Mouse (Mus musculus): ENCODE data around the gene Atxn7l1. TPM values are rescaled to one million over a fixed set of nuclear protein-coding genes. Genes with fewer than 3 reads are reported as not detected.
A peak's percentile ranks its signal among the peaks of the same experiment; 100 is the strongest.

The Atxn7l1 gene
- polyA plus RNA-seq, 1 experiment from 2014 or later, result 18.6 TPM

DNA sequence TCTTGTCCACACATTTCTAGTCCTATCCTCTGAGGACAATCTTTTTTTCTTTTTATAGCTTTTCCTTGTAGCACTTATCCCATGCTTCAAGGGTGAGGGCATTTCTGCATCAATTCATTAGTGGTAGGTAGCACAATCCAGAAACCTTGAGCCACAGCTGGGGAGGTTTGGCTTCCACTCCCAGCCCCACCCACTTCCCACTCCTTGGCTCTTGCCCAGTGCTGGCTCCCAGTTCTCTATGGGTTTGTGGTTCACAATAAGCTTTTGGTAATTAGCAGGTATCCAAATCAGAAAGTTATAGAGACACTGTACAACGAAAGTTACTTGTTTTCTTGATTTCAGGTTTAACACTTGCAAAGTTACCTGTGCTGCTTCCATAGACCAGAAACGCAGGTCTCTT lies 38.8 kb downstream of the Atxn7l1 start:
- WGBS, result 87% methylated on average over 2 of the region's 2 CpGs
- Histone ChIP-seq H3K27ac (no peak overlapping the region), H3K9me3 (no peaks in the 10 kb centered on the region), H3K27me3 (no peaks in the 10 kb centered on the region), H3K4me3 (replicated peaks) (no peak overlapping the region), H3K9ac (replicated peaks) (no peak overlapping the region), H3K4me2 (replicated peaks) (no peak overlapping the region), H3K4me1 (replicated peaks) (peaks cover 20% of the 10 kb centered on the region), H3K36me3 (no peaks in the 10 kb centered on the region)
- ATAC-seq, result no peak

DNA sequence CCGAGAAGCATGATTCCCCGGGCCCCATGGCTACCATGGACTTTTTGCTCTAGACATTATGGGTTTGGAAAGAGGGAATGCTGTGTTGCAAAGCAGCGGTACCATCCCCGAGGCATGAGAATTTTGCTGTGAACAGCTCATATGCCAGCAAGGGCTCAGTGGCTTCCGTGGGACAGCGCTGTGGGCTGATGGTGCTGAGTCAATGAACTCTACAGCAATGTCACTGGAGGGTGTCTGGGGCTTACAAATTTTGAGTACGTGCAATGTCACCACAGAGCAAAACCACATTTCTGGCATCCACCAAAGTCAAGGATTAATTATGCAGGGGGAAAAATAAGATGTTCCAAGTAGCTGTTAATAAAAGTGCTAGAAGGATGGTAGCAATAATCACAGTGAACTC lies 42.6 kb downstream of the Atxn7l1 start:
- Histone ChIP-seq H3K27ac (no peak overlapping the region), H3K36me3 (no peaks in the 10 kb centered on the region), H3K9me3 (no peaks in the 10 kb centered on the region), H3K4me3 (replicated peaks) (no peak overlapping the region), H3K9ac (replicated peaks) (no peak overlapping the region), H3K27me3 (no peaks in the 10 kb centered on the region), H3K4me1 (replicated peaks) (peaks cover 18% of the 10 kb centered on the region), H3K4me2 (replicated peaks) (no peak overlapping the region)
- ATAC-seq, result no peak
- 93% methylated on average over 7 of the region's 7 CpGs for WGBS

DNA sequence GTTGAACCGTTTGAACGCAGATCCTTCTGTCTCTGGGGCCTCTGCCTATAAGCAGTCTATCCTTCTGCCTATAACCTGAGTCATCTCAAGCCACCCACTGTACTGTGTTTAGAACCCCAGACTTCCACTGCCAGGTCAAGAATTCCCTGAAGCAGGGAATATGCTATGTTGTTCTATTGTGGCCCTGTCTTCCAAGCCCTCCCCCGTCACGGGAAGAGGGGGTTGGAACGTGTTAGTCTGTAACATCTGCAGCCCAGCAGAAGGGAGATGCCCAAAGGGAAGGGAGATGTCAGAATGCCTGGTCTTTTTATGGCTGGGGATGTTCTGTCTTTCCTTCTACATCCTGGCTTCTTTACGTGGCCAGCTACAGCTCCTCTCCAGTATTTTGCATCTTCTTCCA lies 43.1 kb downstream of the Atxn7l1 start:
- no peak for ATAC-seq
- no peak overlapping the region for H3K4me2 ChIP-seq (replicated peaks)
- H3K9me3 ChIP-seq, result no peaks in the 10 kb centered on the region
- H3K27ac ChIP-seq, result no peak overlapping the region
- H3K36me3 ChIP-seq, result no peaks in the 10 kb centered on the region
- H3K4me3 ChIP-seq (replicated peaks), result no peak overlapping the region
- peaks cover 22% of the 10 kb centered on the region for H3K4me1 ChIP-seq (replicated peaks)
- H3K27me3 ChIP-seq, result no peaks in the 10 kb centered on the region
- H3K9ac ChIP-seq (replicated peaks), result no peak overlapping the region
- 85% methylated on average over 6 of the region's 6 CpGs for WGBS

DNA sequence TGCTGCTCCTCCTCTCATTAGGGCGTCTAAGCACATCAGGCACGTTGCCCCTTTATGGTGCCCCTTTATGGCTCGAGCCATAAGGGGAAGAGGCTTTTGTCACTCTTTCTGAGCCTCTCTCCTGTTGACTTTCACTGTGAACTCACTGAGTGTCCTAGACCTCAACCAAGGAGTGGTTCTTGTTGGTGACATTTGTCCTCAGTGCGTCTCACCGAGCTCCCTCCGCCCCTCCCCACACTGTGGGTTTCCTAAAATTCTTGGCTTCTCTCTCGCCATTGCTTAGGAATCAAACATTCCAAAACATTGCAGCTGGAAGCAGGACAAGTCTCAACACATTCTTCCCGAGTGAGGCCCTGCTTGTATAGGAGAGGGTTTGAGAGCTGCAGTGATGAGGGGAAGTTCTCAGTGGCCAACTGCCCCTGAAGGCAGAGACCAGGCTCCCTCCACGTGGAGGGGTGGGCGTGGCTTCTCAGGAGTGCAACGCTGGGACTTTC lies 46.0 kb downstream of the Atxn7l1 start:
- 0 out of 2 replicates have a peak, but pooled peaks have one; percentile 28 for ATAC-seq
- Histone ChIP-seq H3K27ac (no peak overlapping the region), H3K4me2 (replicated peaks) (no peak overlapping the region), H3K27me3 (no peaks in the 10 kb centered on the region), H3K36me3 (no peaks in the 10 kb centered on the region), H3K4me3 (replicated peaks) (no peak overlapping the region), H3K9ac (replicated peaks) (no peak overlapping the region), H3K4me1 (replicated peaks) (peaks cover 29% of the 10 kb centered on the region), H3K9me3 (peaks cover 4% of the 10 kb centered on the region; the same call in 1 of the 2 replicates)
- WGBS, result 55% methylated on average over 11 of the region's 11 CpGs

DNA sequence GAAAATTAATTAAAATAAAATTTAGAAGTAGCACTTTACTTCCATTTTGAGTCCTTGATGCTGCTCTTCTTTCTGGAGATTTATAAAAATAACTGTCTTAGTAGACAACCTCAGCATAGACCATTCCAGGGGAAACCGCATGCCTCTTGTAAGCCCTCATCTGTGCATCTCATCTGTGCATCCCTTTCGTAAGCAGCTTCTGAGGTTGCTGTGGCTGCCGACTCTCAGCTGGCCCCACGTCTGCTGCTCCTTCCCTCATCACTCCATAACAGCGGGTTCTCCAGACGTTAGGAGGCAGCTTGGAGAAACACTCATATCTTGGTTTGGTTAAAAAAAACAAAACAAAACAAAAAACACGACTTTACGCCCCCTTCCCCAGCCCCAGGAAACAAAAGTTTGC lies 47.7 kb downstream of the Atxn7l1 start:
- no peak overlapping the region for H3K4me3 ChIP-seq (replicated peaks)
- 23% methylated on average over 8 of the region's 8 CpGs for WGBS
- no peak overlapping the region for H3K4me2 ChIP-seq (replicated peaks)
- peaks cover 29% of the 10 kb centered on the region for H3K4me1 ChIP-seq (replicated peaks)
- H3K9ac ChIP-seq (replicated peaks), result no peak overlapping the region
- no peaks in the 10 kb centered on the region for H3K36me3 ChIP-seq
- H3K9me3 ChIP-seq, result peaks cover 4% of the 10 kb centered on the region; the same call in 1 of the 2 replicates
- no peak overlapping the region for H3K27ac ChIP-seq
- no peak for ATAC-seq
- no peaks in the 10 kb centered on the region for H3K27me3 ChIP-seq

DNA sequence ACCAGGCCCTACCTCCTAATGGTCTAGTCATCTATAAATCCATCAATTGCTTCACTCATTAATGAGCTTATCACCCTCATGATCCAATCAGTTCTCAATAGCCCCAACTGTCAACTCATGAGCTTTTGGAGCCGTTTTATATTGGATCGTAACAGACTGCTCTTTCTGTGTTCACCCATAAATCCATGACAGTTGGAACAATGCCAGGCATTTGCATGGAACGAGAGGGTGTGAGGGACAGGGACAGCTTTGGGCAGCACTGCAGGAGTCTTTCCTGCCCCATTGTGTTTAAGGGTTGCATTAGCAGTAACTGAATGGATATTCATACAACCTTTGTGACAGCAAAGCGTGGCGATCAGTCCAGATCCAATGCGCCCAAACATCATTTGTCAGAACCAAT lies 49.8 kb downstream of the Atxn7l1 start:
- Histone ChIP-seq H3K36me3 (no peaks in the 10 kb centered on the region), H3K9ac (replicated peaks) (no peak overlapping the region), H3K4me1 (replicated peaks) (peaks cover 35% of the 10 kb centered on the region), H3K9me3 (peaks cover 4% of the 10 kb centered on the region; the same call in 1 of the 2 replicates), H3K4me2 (replicated peaks) (no peak overlapping the region), H3K27me3 (no peaks in the 10 kb centered on the region), H3K4me3 (replicated peaks) (no peak overlapping the region), H3K27ac (no peak overlapping the region)
- WGBS, result 31% methylated on average over 6 of the region's 6 CpGs
- no peak for ATAC-seq

DNA sequence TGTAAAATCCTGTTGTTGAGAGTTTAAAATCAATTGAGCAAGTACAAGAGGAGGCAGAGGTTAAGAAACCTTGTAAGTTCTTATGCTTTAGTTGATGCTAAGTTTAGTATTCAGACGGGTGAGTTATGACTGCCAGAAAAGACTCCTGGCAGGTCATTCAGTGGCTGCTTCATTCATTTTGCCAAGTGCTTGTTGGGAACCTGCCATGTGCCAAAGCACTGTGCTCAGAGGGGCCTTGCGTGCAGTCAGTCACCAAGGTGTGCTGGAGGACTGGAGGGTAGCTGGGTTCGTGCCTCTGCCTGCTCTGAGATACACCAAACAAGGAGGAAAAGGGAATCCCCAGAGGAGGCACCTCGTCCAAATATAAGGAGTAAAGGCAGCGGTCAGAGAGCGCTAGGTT lies 50.3 kb downstream of the Atxn7l1 start:
- Histone ChIP-seq H3K27ac (no peak overlapping the region), H3K9ac (replicated peaks) (no peak overlapping the region), H3K36me3 (no peaks in the 10 kb centered on the region), H3K4me3 (replicated peaks) (no peak overlapping the region), H3K27me3 (no peaks in the 10 kb centered on the region), H3K4me2 (replicated peaks) (no peak overlapping the region), H3K9me3 (peaks cover 4% of the 10 kb centered on the region; the same call in 1 of the 2 replicates), H3K4me1 (replicated peaks) (peaks cover 40% of the 10 kb centered on the region)
- 76% methylated on average over 6 of the region's 6 CpGs for WGBS
- ATAC-seq, result no peak

DNA sequence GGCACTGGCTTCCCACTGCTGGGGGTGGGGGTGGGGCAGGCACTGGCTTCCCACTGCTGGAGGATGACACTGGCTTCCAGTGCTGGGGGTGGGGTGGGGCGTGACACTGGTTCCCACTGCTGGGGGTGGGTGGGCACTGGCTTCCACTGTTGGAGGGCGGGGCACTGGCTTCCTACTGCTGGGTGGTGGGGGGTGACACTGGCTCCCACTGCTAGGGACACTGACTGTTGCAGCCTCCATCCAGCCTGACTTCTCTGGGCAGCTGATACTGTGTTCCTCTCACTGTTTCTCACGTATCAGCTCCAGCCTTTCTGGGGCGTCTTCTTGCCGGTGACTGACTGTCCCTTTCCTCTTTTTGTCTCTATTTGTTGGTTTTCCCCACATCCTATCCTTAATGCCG lies 53.6 kb downstream of the Atxn7l1 start:
- ATAC-seq, result no peak
- H3K36me3 ChIP-seq, result no peaks in the 10 kb centered on the region
- no peaks in the 10 kb centered on the region for H3K27me3 ChIP-seq

DNA sequence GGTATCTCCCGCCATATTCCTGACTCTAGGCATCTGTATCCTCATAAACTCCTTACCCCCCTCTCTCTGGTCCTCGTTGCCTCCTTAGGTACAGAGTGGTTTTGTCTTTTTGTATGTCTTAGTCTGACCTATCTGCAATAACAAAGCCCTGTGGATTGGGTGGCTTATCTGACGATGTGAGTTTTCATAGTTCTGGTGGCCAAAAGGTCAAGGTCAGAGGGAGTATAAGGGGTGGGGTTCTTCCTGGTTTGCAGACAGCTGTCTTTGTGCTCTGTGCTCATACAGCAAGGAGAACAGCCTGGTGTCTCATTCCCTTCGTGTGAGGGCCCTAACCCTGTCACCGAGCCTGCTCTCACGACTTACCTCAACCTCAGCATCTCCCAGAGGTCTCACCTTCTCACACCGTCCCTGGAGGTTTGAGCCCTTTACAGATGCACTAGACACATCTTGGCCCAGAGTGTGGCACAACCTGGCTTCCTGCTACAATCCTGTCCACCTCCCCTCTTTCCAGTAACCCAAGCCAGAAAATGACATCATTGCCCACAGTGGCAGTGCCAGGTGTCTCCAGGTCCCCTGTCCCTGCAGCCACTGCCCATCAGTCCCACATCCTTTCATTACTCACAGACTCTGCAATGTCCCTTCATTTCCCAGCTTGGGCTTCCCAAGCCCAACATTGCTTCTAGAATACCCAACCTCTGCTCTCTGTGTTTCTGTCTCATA lies 54.2 kb downstream of the Atxn7l1 start:
- no peak overlapping the region for H3K9ac ChIP-seq (replicated peaks)
- H3K9me3 ChIP-seq, result peaks cover 1% of the 10 kb centered on the region; the same call in 1 of the 2 replicates
- H3K27ac ChIP-seq, result no peak overlapping the region
- 59% methylated on average over 7 of the region's 7 CpGs for WGBS
- ATAC-seq, result no peak
- no peaks in the 10 kb centered on the region for H3K27me3 ChIP-seq
- H3K4me2 ChIP-seq (replicated peaks), result no peak overlapping the region
- H3K4me1 ChIP-seq (replicated peaks), result peaks cover 39% of the 10 kb centered on the region
- H3K36me3 ChIP-seq, result no peaks in the 10 kb centered on the region
- no peak overlapping the region for H3K4me3 ChIP-seq (replicated peaks)

More for the DNA sequence above, 53.6 kb downstream of the Atxn7l1 start:
- H3K4me2 ChIP-seq (replicated peaks), result no peak overlapping the region
- H3K9ac ChIP-seq (replicated peaks), result no peak overlapping the region
- WGBS, result 65% methylated on average over 6 of the region's 6 CpGs
- no peak overlapping the region for H3K27ac ChIP-seq
- H3K4me1 ChIP-seq (replicated peaks), result peaks cover 34% of the 10 kb centered on the region
- no peak overlapping the region for H3K4me3 ChIP-seq (replicated peaks)
- peaks cover 4% of the 10 kb centered on the region; the same call in 1 of the 2 replicates for H3K9me3 ChIP-seq

DNA sequence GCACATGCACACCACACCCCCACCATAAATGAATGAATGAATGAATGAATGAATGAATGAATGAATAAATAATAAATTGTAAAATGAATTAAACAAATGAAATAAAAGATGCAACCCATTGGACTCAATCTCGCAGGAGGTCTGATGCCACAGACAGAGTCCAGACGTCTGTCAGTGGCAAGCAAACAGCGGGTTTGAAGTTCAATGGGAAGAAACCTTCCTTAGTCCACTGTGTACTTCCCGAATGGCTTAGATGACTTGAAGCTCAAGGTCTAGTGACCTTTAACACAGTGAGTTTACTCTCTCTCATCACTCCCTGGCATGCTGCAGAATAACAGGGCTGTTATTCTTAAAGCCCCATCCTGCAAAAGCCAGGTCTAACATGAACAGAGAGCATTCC lies 57.8 kb downstream of the Atxn7l1 start:
- H3K27me3 ChIP-seq, result no peaks in the 10 kb centered on the region
- no peak overlapping the region for H3K9ac ChIP-seq (replicated peaks)
- H3K4me2 ChIP-seq (replicated peaks), result no peak overlapping the region
- no peaks in the 10 kb centered on the region for H3K9me3 ChIP-seq
- H3K4me3 ChIP-seq (replicated peaks), result no peak overlapping the region
- no peak overlapping the region for H3K27ac ChIP-seq
- no peaks in the 10 kb centered on the region for H3K36me3 ChIP-seq
- no peak for ATAC-seq
- WGBS, result 93% methylated on average over 4 of the region's 4 CpGs
- H3K4me1 ChIP-seq (replicated peaks), result peaks cover 32% of the 10 kb centered on the region

DNA sequence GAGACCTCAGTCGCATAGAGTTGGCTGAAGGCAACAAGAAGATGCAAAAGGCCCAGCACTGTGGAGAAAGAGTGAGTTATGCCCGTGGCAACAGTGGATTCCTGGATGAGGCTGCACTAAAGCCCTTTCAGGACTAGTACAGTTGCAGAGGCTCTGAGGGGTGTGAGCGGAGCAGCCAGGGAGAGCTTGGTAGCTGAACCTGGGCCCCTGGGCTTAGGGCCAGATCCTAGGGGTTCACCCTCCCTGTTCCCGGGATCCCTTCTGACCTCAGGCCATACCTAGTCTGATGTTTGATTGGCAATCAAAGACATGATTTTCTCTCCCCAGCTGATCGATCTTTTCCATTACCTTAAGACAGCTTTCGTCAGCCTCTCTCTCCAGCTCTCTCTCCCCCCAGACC lies 58.8 kb downstream of the Atxn7l1 start:
- Histone ChIP-seq H3K27me3 (no peaks in the 10 kb centered on the region), H3K9me3 (no peaks in the 10 kb centered on the region), H3K4me2 (replicated peaks) (no peak overlapping the region), H3K9ac (replicated peaks) (no peak overlapping the region), H3K36me3 (no peaks in the 10 kb centered on the region), H3K4me1 (replicated peaks) (peaks cover 25% of the 10 kb centered on the region), H3K4me3 (replicated peaks) (no peak overlapping the region), H3K27ac (no peak overlapping the region)
- 83% methylated on average over 6 of the region's 6 CpGs for WGBS
- no peak for ATAC-seq

DNA sequence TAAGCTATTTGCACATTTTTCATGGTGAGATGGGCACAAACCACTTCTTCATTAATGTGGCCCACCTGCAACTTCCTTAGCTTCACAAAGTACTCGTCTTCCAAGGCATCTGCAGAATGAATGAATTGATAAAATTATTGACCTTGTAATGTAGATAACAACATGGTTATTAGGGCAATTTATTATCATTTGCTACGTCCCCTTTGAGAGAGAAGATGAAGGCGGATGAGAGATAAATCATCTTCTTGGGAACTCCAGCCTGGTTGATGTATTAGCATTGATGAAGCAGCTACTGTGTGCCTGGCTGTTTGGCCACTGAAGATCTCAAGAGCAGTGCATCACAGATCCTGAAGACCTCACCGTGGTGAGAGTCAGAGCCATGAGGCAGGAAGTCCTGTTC lies 63.4 kb downstream of the Atxn7l1 start:
- 91% methylated on average over 4 of the region's 4 CpGs for WGBS
- Histone ChIP-seq H3K9ac (replicated peaks) (no peak overlapping the region), H3K4me1 (replicated peaks) (peaks cover 6% of the 10 kb centered on the region; the same call in 1 of the 2 replicates), H3K27ac (no peak overlapping the region), H3K36me3 (no peaks in the 10 kb centered on the region), H3K27me3 (no peaks in the 10 kb centered on the region), H3K4me2 (replicated peaks) (no peak overlapping the region), H3K9me3 (no peaks in the 10 kb centered on the region), H3K4me3 (replicated peaks) (no peak overlapping the region)
- no peak for ATAC-seq
